Mouse (Mus musculus) kidney, postnatal 14 days (tissue): ENCODE results near the gene Prepl.

Experiments used
- DNase-seq: peaks from one replicate; pipeline ENCODE4 v3.0.0; 2022; ENCODE audit warnings: mixed read lengths

Prepl gene

DNA sequence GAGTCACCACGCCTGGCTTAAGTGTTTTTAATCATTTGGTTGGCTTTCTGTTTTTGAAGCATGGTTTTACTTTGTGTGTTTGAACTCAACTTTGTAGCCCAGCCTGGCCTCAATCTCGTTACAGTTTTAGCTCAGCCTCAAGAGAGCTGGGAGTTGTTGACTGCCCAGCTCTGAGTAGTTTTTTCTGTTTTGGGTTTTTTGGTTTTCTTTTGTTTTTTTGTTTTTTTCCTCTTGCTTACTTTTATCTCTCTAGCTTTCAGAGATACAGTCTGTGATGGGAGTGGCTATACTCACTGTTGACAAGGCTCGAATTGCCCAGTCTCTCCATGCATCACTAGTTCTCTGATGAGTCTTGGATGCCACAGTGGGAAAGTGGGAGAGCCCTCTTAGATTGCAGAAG is 69.7 kb downstream of the Prepl start:
- no peak for DNase-seq

DNA sequence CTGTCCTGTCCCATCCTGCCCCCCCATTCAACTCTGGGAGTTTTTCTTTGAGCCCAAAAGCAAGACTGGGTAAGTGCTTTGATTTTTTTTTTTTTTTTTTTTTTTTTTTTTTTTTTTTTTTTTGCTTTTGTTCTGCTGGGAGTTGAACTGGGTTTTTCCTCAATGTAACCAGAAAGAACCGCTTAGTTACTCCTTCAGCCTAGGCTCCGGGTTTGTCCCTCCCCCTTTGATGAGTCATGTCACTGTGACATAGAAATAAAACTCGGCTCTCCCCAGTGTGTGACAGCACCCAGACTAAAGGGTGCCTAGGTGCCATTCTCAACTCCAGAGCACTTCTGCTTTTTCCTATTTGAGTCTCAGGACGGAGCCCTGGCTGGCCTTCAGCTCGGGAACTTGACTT is 71.2 kb downstream of the Prepl start:
- no peak for DNase-seq

DNA sequence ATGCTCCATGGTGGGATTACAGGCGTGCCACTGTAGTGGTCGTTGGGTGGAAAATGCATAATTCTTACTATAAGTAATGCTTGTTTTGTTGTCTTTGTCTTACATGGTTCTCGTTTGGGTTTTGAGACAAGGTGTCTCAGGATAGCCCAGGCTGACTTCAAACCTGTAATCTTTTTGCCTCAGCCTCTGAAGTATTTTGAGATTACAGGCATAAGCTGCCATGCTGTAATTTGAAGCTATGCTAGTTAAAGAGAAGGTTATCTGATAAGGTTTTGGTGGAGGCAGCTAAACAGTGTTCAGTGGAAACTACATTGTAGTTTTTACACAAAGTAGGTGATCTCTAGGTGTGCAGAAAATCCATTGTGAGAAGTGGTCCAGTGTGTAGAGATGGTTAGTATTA is 71.7 kb downstream of the Prepl start:
- DNase-seq, result no peak

DNA sequence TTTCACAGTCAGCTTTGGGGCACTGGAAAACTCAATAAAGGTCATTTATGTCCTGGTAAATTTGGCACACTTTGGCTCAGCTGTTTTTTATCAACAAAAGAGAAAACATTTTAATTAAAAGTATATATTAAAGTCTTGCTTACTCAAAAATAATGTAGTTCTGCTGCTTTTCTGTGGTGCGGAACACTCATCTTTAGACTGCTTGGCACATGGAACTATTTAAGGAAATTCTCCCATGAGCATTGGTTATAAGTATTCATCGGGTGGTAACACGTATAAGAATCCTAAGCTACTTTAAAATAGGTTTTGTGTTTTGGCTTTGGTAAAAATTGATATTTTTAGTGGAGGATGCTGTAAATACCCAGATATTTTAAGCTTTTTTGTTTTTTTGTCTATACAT is 75.4 kb downstream of the Prepl start:
- DNase-seq, result no peak

DNA sequence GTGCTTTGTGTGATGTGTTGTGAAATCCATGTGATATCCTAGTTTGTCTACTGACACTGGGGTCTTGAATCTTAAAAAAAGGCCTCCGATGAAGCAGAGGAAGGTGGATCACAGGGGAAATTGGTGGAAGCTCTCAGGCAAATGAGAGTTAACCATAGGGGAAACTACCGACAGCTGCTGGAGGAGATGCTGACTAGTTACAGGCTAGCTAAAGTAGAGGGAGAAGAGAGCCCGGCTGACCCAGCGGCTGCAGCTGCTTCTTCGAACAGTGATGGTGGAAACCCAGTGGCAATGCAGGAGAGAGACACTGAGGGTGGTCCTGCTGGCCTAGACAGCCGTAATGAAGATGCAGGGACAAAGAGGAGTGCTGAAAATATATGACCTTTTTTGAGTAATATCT is 76.6 kb downstream of the Prepl start:
- DNase-seq, result no peak
